Mouse (Mus musculus) kidney, embryonic 16.5 days (tissue): Measurements from ENCODE around the gene Hist1h4c. TPM values are rescaled to one million over a fixed set of nuclear protein-coding genes. Genes with fewer than 3 reads are reported as not detected.

Experiments
- ATAC-seq: fragments of 200-750 bp; cut with Nextera tagmentation; 2 replicates; pipeline ENCODE4 v1.8.0; 2017; ENCODE audit warnings: moderate TSS enrichment; ENCODE audit not compliant: low FRiP score, low TSS enrichment
- H3K27ac ChIP-seq: fragments of 300-500 bp; sonication (generic); 2 replicates; pipeline ENCODE4 v1.5.1; 2014; ENCODE audit warnings: low read length
- H3K27me3 ChIP-seq: fragments of 300-500 bp; sonication (generic); 2 replicates; pipeline ENCODE4 v1.6.1; 2014; ENCODE audit warnings: low read length, control low read depth, mixed read lengths; ENCODE audit not compliant: insufficient read depth
- H3K36me3 ChIP-seq: fragments of 300-500 bp; sonication (generic); 2 replicates; pipeline ENCODE4 v1.6.1; 2014; ENCODE audit warnings: low read length, control low read depth, mixed read lengths; ENCODE audit not compliant: insufficient read depth
- H3K4me1 ChIP-seq: fragments of 300-500 bp; sonication (generic); 2 replicates; pipeline ENCODE4 v1.6.1; 2014; ENCODE audit warnings: low read length, control low read depth, mixed read lengths; ENCODE audit not compliant: insufficient read depth
- H3K4me2 ChIP-seq: fragments of 300-500 bp; sonication (generic); replicated peaks from 2 replicates; pipeline ENCODE4 v1.6.1; 2014; ENCODE audit warnings: low read depth, low read length
- H3K4me3 ChIP-seq: fragments of 300-500 bp; sonication (generic); 2 replicates; pipeline ENCODE4 v1.5.1; 2014; ENCODE audit warnings: mild to moderate bottlenecking, low read length
- H3K9ac ChIP-seq: fragments of 300-500 bp; sonication (generic); replicated peaks from 2 replicates; pipeline ENCODE4 v1.6.1; 2014; ENCODE audit warnings: low read length
- H3K9me3 ChIP-seq: fragments of 300-500 bp; sonication (generic); 2 replicates; pipeline ENCODE4 v1.6.1; 2016; ENCODE audit warnings: low read length, control low read depth
- WGBS: fragments of 180-500 bp; shearing (Covaris S2); extraction: QIAGEN DNeasy Blood & Tissue Kit; methylation state at CpG from one replicate; pipeline ENCODE4 v1.1.7; 2014; 5-methylcytosine and 5-hydroxymethylcytosine counted together
- polyA plus RNA-seq: library from polyadenylated mRNA; unstranded; fragments of >200 nt; fragmentation: Nextera tagmentation; extraction: Ambion mirVana; gene quantifications from 2 replicates; pipeline ENCODE4 v1.2.1, GENCODE M21; 2015

The Hist1h4c gene
- polyA plus RNA-seq, 1 experiment from 2014 or later, result 5.9 TPM

DNA sequence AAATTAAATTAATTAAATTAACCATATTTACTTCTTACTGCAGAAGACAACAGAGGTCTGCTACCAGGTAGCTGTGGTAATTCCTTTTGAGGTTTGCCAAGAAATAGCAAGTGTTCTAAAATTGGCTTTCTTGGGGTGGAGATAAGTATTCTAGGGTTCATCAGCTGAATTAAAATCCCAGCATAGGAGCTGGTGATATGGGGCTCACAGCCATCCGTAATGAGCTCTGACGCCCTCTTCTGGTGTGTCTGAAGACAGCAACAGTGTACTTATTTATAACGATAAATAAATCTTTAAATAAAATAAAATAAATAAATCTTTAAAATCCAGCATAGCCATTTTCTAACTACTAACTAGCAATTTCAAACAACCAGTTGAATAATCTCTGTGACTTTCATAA lies 1.5 kb upstream of the Hist1h4c start:
- 66% methylated on average over 3 of the region's 3 CpGs for WGBS
- Histone ChIP-seq H3K4me3 (no peak overlapping the region), H3K9me3 (no peaks in the 10 kb centered on the region), H3K36me3 (no peaks in the 10 kb centered on the region), H3K9ac (no peak overlapping the region), H3K27ac (no peak overlapping the region), H3K4me2 (no peak overlapping the region), H3K4me1 (peaks cover 15% of the 10 kb centered on the region; the same call in 1 of the 2 replicates), H3K27me3 (no peaks in the 10 kb centered on the region)
- no peak for ATAC-seq

- no peak for ATAC-seq
- Histone ChIP-seq H3K27ac (peak overlapping the region; percentile 91), H3K4me2 (peak overlapping the region; percentile 45; the same call in 1 of the 2 replicates), H3K4me3 (no peak overlapping the region), H3K9me3 (no peaks in the 10 kb centered on the region), H3K4me1 (peaks cover 15% of the 10 kb centered on the region; the same call in 1 of the 2 replicates), H3K27me3 (no peaks in the 10 kb centered on the region), H3K36me3 (no peaks in the 10 kb centered on the region), H3K9ac (no peak overlapping the region)
- 74% methylated on average over 6 of the region's 6 CpGs for WGBS
Observed at GRCm38 (mm10) chr13:23698996-23699395, 742 bp upstream of the Hist1h4c start.

- ATAC-seq, result peak; percentile 13
- peaks cover 18% of the 10 kb centered on the region; the same call in 1 of the 2 replicates for H3K4me1 ChIP-seq
- peak overlapping the region; percentile 76 for H3K9ac ChIP-seq
- H3K4me3 ChIP-seq, result peak overlapping the region; percentile 57
- no peaks in the 10 kb centered on the region for H3K9me3 ChIP-seq
- H3K27me3 ChIP-seq, result no peaks in the 10 kb centered on the region
- peak overlapping the region; percentile 71 for H3K4me2 ChIP-seq
- under 1% methylated on average over 22 of the region's 32 CpGs for WGBS
- no peaks in the 10 kb centered on the region for H3K36me3 ChIP-seq
- H3K27ac ChIP-seq, result peak overlapping the region; percentile 98
Observed at GRCm38 (mm10) chr13:23697491-23698299, 559 bp downstream of the Hist1h4c start.

DNA sequence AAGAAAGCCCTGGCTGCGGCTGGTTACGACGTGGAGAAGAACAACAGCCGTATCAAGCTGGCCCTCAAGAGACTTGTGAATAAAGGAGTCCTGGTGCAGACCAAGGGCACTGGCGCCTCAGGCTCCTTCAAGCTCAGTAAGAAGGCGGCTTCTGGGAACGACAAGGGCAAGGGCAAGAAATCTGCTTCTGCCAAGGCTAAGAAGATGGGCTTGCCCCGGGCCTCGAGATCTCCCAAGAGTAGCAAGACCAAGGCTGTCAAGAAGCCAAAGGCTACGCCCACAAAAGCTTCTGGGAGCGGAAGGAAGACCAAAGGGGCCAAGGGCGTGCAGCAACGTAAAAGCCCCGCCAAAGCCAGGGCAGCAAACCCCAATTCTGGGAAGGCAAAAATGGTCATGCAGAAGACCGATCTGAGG lies 2.2 kb downstream of the Hist1h4c start:
- H3K4me1 ChIP-seq, result peaks cover 16% of the 10 kb centered on the region; the same call in 1 of the 2 replicates
- ATAC-seq, result no peak
- WGBS, result 59% methylated on average over 15 of the region's 15 CpGs
- no peaks in the 10 kb centered on the region for H3K27me3 ChIP-seq
- 0 out of 2 replicates have a peak overlapping the region, but pooled peaks have one; percentile 15 for H3K27ac ChIP-seq
- no peaks in the 10 kb centered on the region for H3K9me3 ChIP-seq
- H3K4me3 ChIP-seq, result no peak overlapping the region
- no peak overlapping the region for H3K4me2 ChIP-seq
- H3K36me3 ChIP-seq, result no peaks in the 10 kb centered on the region
- no peak overlapping the region; the same call in 1 of the 2 replicates for H3K9ac ChIP-seq

GRCm38 (mm10) chr13:23695514-23695913 lies 2.7 kb downstream of the Hist1h4c start, which contains the start of gene Hist1h1t:
Hist1h1t (plus strand) TSS chr13:23695814.
- Histone ChIP-seq H3K36me3 (no peaks in the 10 kb centered on the region), H3K9me3 (no peaks in the 10 kb centered on the region), H3K27me3 (no peaks in the 10 kb centered on the region), H3K4me3 (no peak within 1 kb of the TSS), H3K9ac (no peak within 1 kb of the TSS; the same call in 1 of the 2 replicates), H3K4me2 (0 out of 2 replicates have a peak within 1 kb of the TSS, but pooled peaks have one; percentile 15), H3K27ac (0 out of 2 replicates have a peak within 1 kb of the TSS, but pooled peaks have one; percentile 15), H3K4me1 (peaks cover 16% of the 10 kb centered on the region; the same call in 1 of the 2 replicates)
- no peak for ATAC-seq
- WGBS, result 57% methylated on average over 11 of the region's 13 CpGs

DNA sequence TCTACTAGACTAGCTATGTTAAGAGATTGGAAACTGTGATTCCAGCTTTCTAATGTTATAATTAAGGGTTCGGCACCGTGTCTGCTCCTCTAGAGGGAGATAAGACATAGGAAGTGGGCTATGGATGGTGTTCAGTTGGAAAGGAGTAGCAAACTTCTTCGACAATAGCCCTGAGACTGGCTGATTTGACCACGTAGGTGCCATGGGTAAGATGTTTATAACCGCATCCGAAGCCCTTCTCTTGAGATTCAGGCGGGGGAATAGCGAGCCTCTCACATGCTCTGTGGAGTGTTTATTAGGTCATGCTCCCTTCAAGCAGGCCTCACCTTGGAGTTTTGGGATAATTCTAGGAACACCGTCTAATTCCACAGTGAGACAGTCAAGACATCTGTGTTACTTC lies 3.3 kb downstream of the Hist1h4c start:
- Histone ChIP-seq H3K4me1 (peaks cover 16% of the 10 kb centered on the region; the same call in 1 of the 2 replicates), H3K27me3 (no peaks in the 10 kb centered on the region), H3K9me3 (no peaks in the 10 kb centered on the region), H3K4me3 (no peak overlapping the region), H3K9ac (no peak overlapping the region), H3K27ac (no peak overlapping the region), H3K4me2 (no peak overlapping the region), H3K36me3 (no peaks in the 10 kb centered on the region)
- no peak for ATAC-seq
- 94% methylated on average over 9 of the region's 9 CpGs for WGBS

GRCm38 (mm10) chr13:23693856-23694440 lies 4.3 kb downstream of the Hist1h4c start:
- Histone ChIP-seq H3K9me3 (no peaks in the 10 kb centered on the region), H3K4me3 (no peak overlapping the region), H3K4me1 (peaks cover 13% of the 10 kb centered on the region; the same call in 1 of the 2 replicates), H3K27me3 (no peaks in the 10 kb centered on the region), H3K27ac (0 out of 2 replicates have a peak overlapping the region, but pooled peaks have one; percentile 53), H3K4me2 (no peak overlapping the region), H3K36me3 (no peaks in the 10 kb centered on the region), H3K9ac (no peak overlapping the region)
- no peak for ATAC-seq
- WGBS, result 64% methylated on average over 6 of the region's 6 CpGs

DNA sequence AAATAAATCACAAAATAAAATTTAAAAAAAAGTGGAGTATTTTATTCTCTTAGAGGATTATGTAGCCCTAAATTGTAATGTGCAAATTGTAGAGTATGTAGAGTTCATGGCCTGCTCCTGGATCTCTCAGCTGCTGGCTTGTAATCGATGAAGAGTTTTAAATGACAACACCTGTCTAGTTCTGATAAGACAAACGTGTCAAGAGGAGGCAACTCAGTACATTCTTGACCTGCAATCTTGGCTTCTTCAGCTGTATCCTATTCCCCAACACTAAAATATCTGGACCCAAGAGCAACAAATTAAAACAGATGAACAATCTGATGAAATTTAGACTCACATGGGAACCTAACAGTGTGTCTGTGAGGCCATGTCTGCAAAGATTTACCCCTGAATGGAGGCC lies 8.8 kb downstream of the Hist1h4c start:
- Histone ChIP-seq H3K27me3 (no peaks in the 10 kb centered on the region), H3K4me1 (peaks cover 18% of the 10 kb centered on the region), H3K4me3 (no peak overlapping the region), H3K9ac (no peak overlapping the region), H3K36me3 (no peaks in the 10 kb centered on the region), H3K4me2 (no peak overlapping the region), H3K27ac (no peak overlapping the region), H3K9me3 (no peaks in the 10 kb centered on the region)
- ATAC-seq, result no peak
- 77% methylated on average over 2 of the region's 2 CpGs for WGBS

DNA sequence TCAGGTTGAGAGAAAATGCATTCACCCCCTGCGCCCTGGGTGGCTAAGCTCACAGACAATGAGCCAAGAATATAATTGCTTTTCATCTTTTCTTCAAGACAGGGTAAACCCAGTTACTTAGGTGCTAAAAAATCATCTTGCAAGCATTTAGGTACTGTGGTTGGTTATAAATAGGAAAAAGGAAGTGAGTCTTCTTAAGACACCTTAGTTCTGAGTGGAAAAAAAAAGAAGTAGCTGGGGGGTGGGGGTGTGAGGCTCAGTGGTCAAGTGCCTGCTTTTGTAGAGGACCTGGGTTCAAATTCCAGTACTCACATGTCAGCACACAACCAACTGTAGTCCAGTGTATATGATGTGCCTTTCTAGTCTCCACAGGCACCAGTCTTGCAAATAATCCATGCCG lies 9.3 kb downstream of the Hist1h4c start:
- Histone ChIP-seq H3K4me2 (no peak overlapping the region), H3K27ac (no peak overlapping the region), H3K27me3 (no peaks in the 10 kb centered on the region), H3K4me1 (peaks cover 18% of the 10 kb centered on the region), H3K36me3 (no peaks in the 10 kb centered on the region), H3K9ac (no peak overlapping the region), H3K9me3 (no peaks in the 10 kb centered on the region), H3K4me3 (no peak overlapping the region)
- 97% methylated on average over 2 of the region's 2 CpGs for WGBS
- ATAC-seq, result no peak
